Mouse (Mus musculus) embryonic facial prominence, embryonic 14.5 days (tissue): ENCODE data around the gene Zfp661. TPM values are rescaled to one million over a fixed set of nuclear protein-coding genes. Genes with fewer than 3 reads are reported as not detected.

Experiments
- ATAC-seq: fragments of 200-750 bp; cut with Nextera tagmentation; 2 replicates; pipeline ENCODE4 v1.8.0; 2017; ENCODE audit warnings: low read depth, moderate number of reproducible peaks, moderate TSS enrichment
- DNase-seq: peaks from one replicate; pipeline ENCODE4 v3.0.0-alpha.2; 2015; ENCODE audit warnings: low spot score
- H3K27ac ChIP-seq: fragments of 300-500 bp; sonication (generic); replicated peaks from 2 replicates; pipeline ENCODE4 v1.5.1; 2014; ENCODE audit warnings: low read depth, mild to moderate bottlenecking, low read length, moderate library complexity
- H3K27me3 ChIP-seq: fragments of 300-500 bp; sonication (generic); replicated peaks from 2 replicates; pipeline ENCODE4 v1.6.1; 2014; ENCODE audit warnings: low read length; ENCODE audit not compliant: control insufficient read depth, insufficient read depth
- H3K36me3 ChIP-seq: fragments of 300-500 bp; sonication (generic); 2 replicates; pipeline ENCODE4 v1.6.1; 2014; ENCODE audit warnings: low read length, mixed read lengths; ENCODE audit not compliant: control insufficient read depth, insufficient read depth
- H3K4me1 ChIP-seq: fragments of 300-500 bp; sonication (generic); 2 replicates; pipeline ENCODE4 v1.6.1; 2014; ENCODE audit warnings: antibody characterized with exemption, low read length; ENCODE audit not compliant: control insufficient read depth, insufficient read depth
- H3K4me2 ChIP-seq: fragments of 300-500 bp; sonication (generic); 2 replicates; pipeline ENCODE4 v1.6.1; 2014; ENCODE audit warnings: low read depth, mild to moderate bottlenecking, low read length, moderate library complexity, mixed read lengths
- H3K4me3 ChIP-seq: fragments of 300-500 bp; sonication (generic); 2 replicates; pipeline ENCODE4 v1.5.1; 2014; ENCODE audit warnings: low read depth, mild to moderate bottlenecking, low read length
- H3K9ac ChIP-seq: fragments of 300-500 bp; sonication (generic); 2 replicates; pipeline ENCODE4 v1.6.1; 2014; ENCODE audit warnings: low read depth, mild to moderate bottlenecking, low read length, moderate library complexity, mixed read lengths
- H3K9me3 ChIP-seq: fragments of 300-500 bp; sonication (generic); 2 replicates; pipeline ENCODE4 v1.6.1; 2016; ENCODE audit warnings: low read length; ENCODE audit not compliant: control insufficient read depth
- WGBS: fragments of 180-500 bp; shearing (Covaris S2); extraction: QIAGEN DNeasy Blood & Tissue Kit; methylation state at CpG from one replicate; pipeline ENCODE4 v1.1.7; 2014; 5-methylcytosine and 5-hydroxymethylcytosine counted together
- polyA plus RNA-seq: library from polyadenylated mRNA; unstranded; fragments of >200 nt; fragmentation: Nextera tagmentation; extraction: Ambion mirVana; gene quantifications from 2 replicates; pipeline ENCODE4 v1.2.1, GENCODE M21; 2014

Gene Zfp661
- polyA plus RNA-seq, 1 experiment from 2014 or later, result 4.0 TPM

- no peak for ATAC-seq
- no peak for DNase-seq
- Histone ChIP-seq H3K27ac (no peak overlapping the region), H3K4me3 (no peak overlapping the region), H3K4me2 (no peak overlapping the region), H3K36me3 (peaks cover 22% of the 10 kb centered on the region), H3K4me1 (peaks cover 22% of the 10 kb centered on the region), H3K9ac (no peak overlapping the region), H3K27me3 (no peaks in the 10 kb centered on the region), H3K9me3 (no peaks in the 10 kb centered on the region)
- 89% methylated on average over 9 of the region's 9 CpGs for WGBS
Measured at GRCm38 (mm10) chr2:127588897-127589296, 2.0 kb upstream of the Zfp661 start.

GRCm38 (mm10) chr2:127587514-127587844, 585 bp upstream of the Zfp661 start:
- Histone ChIP-seq H3K4me3 (peak overlapping the region; percentile 89), H3K4me2 (peak overlapping the region; percentile 71), H3K4me1 (peaks cover 23% of the 10 kb centered on the region), H3K9me3 (no peaks in the 10 kb centered on the region), H3K27me3 (no peaks in the 10 kb centered on the region), H3K27ac (peak overlapping the region; percentile 91; the same call in 1 of the 2 replicates), H3K9ac (peak overlapping the region; percentile 91), H3K36me3 (peaks cover 11% of the 10 kb centered on the region; the same call in 1 of the 2 replicates)
- DNase-seq (no peak), ATAC-seq (no peak)
- WGBS, result under 1% methylated on average over 19 of the region's 22 CpGs

GRCm38 (mm10) chr2:127584436-127584858, 2.4 kb downstream of the Zfp661 start:
- Histone ChIP-seq H3K9me3 (no peaks in the 10 kb centered on the region), H3K4me2 (peak overlapping the region; percentile 81), H3K9ac (peak overlapping the region; percentile 76), H3K4me3 (peak overlapping the region; percentile 75), H3K4me1 (peaks cover 23% of the 10 kb centered on the region), H3K27me3 (no peaks in the 10 kb centered on the region), H3K36me3 (no peaks in the 10 kb centered on the region), H3K27ac (no peak overlapping the region)
- ATAC-seq, result peak; percentile 89
- peak; percentile 97 for DNase-seq
- under 1% methylated on average over 23 of the region's 24 CpGs for WGBS

GRCm38 (mm10) chr2:127573322-127573721, 13.6 kb downstream of the Zfp661 start:
- no peak for DNase-seq
- peaks cover 29% of the 10 kb centered on the region; the same call in 1 of the 2 replicates for H3K36me3 ChIP-seq
- H3K9ac ChIP-seq, result no peak overlapping the region
- no peaks in the 10 kb centered on the region for H3K27me3 ChIP-seq
- ATAC-seq, result no peak
- H3K4me2 ChIP-seq, result no peak overlapping the region
- H3K4me3 ChIP-seq, result no peak overlapping the region
- H3K27ac ChIP-seq, result no peak overlapping the region
- WGBS, result 23% methylated on average over 1 of the region's 1 CpGs
- H3K4me1 ChIP-seq, result no peaks in the 10 kb centered on the region
- H3K9me3 ChIP-seq, result peaks cover 13% of the 10 kb centered on the region; the same call in 1 of the 2 replicates

GRCm38 (mm10) chr2:127559070-127559966, 27.6 kb downstream of the Zfp661 start:
- Histone ChIP-seq H3K4me2 (peak overlapping the region; percentile 35), H3K4me3 (peak overlapping the region; percentile 5; the same call in 1 of the 2 replicates), H3K36me3 (no peaks in the 10 kb centered on the region), H3K9ac (no peak overlapping the region), H3K27me3 (0 out of 2 replicates have a peak, but pooled peaks cover 3% of the 10 kb centered on the region), H3K9me3 (no peaks in the 10 kb centered on the region), H3K4me1 (no peaks in the 10 kb centered on the region), H3K27ac (no peak overlapping the region)
- DNase-seq, result peak; percentile 94
- 17% methylated on average over 18 of the region's 18 CpGs for WGBS
- peak; percentile 99 for ATAC-seq

GRCm38 (mm10) chr2:127551078-127551477, 35.8 kb downstream of the Zfp661 start:
- H3K9me3 ChIP-seq, result no peaks in the 10 kb centered on the region
- DNase-seq (peak; percentile 26), ATAC-seq (no peak)
- no peaks in the 10 kb centered on the region for H3K27me3 ChIP-seq
- no peaks in the 10 kb centered on the region for H3K36me3 ChIP-seq
- no peak overlapping the region for H3K27ac ChIP-seq
- H3K4me1 ChIP-seq, result no peaks in the 10 kb centered on the region
- WGBS, result 38% methylated on average over 5 of the region's 5 CpGs
- H3K4me3 ChIP-seq, result no peak overlapping the region
- no peak overlapping the region for H3K9ac ChIP-seq
- H3K4me2 ChIP-seq, result no peak overlapping the region

GRCm38 (mm10) chr2:127550446-127550845, 36.4 kb downstream of the Zfp661 start:
- no peak overlapping the region for H3K4me2 ChIP-seq
- no peaks in the 10 kb centered on the region for H3K27me3 ChIP-seq
- no peaks in the 10 kb centered on the region for H3K4me1 ChIP-seq
- 80% methylated on average over 1 of the region's 1 CpGs for WGBS
- no peak overlapping the region for H3K27ac ChIP-seq
- no peaks in the 10 kb centered on the region for H3K36me3 ChIP-seq
- H3K9ac ChIP-seq, result no peak overlapping the region
- H3K9me3 ChIP-seq, result no peaks in the 10 kb centered on the region
- no peak for ATAC-seq
- DNase-seq, result no peak
- H3K4me3 ChIP-seq, result no peak overlapping the region

- Histone ChIP-seq H3K9ac (no peak overlapping the region), H3K4me1 (no peaks in the 10 kb centered on the region), H3K4me3 (no peak overlapping the region), H3K27ac (no peak overlapping the region), H3K36me3 (no peaks in the 10 kb centered on the region), H3K9me3 (no peaks in the 10 kb centered on the region), H3K27me3 (no peaks in the 10 kb centered on the region), H3K4me2 (no peak overlapping the region)
- DNase-seq (no peak), ATAC-seq (no peak)
Measured at GRCm38 (mm10) chr2:127549711-127550110, 37.2 kb downstream of the Zfp661 start.
